Mouse (Mus musculus) ovary, postnatal 14 days (tissue): ENCODE measurements at regions not wholly inside any gene's neighbourhood (a gene's known extent, or its start where the extent isn't known, plus 50 kb on each side); places are given as distances from the start of the nearest gene placed in this dataset.
"Not testable (repeated sequence)": the region's sequence is repeated elsewhere in the genome, so short reads cannot be mapped to it uniquely, and the experiment has no call there.

Experiments used
- DNase-seq: peaks from one replicate; pipeline ENCODE4 v3.0.0; 2022; ENCODE audit warnings: low spot score

DNA sequence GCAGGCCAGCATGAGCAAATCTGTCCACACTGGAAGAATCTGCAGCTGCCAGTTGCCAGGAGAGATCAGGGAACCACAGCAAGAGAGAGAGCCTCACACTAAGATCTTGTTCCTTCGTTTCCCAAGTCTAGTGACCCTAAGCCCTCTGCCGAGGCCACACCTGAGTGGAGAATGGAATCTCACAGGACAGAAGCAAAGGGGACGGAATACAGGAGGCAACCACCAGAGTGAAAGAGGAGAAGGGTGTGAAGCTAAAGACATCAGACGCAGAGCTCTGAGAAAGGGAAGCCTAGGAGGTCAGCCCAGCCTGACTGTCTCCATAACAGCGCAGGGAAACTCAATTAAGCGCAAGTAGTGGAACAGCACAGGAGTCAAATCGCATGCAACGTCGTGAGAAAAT is 75.0 kb downstream of the Suds3 start:
- no peak for DNase-seq

DNA sequence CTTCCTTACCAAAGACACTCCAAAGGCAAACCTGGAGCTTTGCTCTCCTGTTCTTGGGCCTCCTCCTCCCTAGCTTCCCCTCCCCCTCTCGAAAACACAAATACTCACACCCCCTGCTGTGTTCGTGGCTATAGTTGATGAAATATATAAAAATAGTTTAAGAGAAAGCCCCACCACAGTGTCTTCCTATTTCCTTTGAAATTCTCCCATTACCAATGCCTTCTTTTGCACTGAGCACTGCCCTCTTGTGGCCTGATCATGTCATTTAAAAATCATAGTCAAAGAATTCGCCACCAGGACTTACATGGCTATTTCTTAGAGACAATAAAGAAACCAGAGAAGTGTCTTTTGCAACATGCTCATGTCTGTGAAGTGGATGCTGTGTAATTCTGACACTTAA is 78.7 kb downstream of the Suds3 start:
- DNase-seq: peak; percentile 3

DNA sequence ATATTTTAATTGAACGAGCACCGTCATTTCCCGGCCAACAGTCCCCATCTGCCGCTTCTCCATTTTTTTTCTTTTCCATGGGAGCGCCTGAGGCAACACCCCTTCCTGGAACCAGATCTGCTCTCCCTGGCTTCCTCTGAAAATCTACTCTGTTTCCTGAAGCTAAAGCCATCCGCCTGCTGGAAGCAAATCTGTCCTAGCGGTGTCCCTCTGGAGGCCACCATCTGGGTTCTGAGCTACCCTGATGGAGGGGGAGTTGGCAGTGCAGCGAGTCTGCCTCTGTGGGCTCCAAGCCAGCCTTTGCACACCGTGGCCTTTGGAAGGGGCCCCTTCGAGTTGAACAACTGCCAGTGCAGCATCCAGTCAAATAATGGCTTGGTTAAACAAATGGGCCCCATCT is 83.8 kb downstream of the Suds3 start:
- DNase-seq: no peak

DNA sequence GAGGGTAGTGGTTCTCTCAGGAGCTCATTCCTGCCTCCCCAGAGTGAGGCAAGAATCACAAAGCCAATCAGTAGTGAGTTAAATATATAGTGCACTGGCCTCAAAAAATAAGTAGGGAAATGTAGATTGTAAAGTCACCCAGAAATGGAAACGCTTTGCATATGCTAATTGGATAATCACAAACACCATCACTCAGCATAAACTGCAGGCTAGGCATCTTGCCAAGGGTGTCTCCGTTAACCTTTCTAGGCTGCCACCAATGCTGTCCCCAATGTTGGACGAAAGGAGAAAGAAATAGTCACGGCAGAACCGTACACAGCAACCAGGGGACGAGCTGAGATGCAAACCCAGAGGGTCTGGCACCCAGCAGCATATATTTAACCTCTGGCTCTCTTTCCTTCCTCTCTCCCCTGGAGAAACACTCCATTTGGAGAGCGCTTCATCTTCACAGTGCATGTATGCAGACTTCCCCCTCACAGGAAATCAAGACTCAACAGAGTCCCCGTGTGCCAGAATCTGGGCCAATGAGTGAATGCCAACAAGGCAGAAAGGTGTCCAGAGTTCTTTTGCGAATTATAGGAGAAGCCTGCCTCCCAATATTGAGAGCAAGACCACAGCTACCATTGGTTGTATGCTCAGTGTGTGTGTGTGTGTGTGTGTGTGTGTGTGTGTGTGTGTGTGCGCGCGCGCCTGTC is 90.1 kb downstream of the Suds3 start:
- no peak for DNase-seq

DNA sequence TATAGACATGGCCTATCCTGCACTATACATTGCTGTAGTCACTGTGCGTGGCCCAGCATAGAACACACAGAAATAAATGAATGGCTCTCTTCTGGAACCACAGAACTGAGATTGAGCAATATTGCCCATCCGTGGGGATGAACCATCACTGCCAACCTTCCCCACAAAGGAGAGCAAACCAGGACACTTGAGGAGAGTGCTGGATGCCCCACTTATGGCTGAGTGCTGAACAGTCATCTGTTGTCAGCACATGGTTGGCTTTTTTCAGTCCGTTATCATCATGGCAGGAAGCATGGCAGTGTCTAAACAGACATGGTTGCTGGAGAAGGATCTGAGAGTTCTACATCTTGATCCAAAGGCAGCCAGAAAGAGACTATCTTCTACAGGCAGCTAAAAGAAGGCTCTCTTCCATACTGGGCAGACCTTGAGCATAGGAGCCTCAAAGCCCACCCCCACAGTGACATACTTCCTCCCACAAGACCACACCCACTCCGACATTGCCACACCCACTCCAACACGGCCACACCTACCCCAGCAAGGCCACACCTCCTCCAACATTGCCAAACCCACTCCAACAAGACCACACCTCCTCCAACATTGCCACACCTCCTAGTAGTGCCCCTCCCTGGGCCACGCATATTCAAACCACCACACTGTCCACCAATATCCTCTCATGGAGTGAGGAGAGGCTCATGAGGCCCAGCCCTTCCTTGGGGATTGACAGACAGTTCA is 97.3 kb downstream of the Suds3 start:
- no peak for DNase-seq

DNA sequence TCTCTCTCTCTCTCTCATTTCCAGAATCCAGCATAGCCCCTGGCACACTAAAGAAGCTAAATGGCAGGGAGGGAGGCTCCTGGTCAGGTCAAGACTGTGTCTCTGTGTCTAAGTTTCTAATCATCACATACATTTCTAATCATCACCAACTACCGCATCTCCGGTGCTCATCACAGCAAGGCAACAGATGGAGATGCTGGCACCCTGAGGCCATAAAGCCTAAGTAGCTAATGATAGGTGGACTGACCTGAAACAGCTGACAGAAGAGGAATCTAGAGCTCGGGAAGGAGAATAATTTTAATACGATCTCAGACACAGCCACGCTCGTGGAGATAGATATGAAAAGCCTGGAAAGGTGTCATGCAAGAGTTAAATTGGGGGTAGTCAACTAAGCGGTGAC is 104.8 kb downstream of the Suds3 start:
- DNase-seq: no peak

DNA sequence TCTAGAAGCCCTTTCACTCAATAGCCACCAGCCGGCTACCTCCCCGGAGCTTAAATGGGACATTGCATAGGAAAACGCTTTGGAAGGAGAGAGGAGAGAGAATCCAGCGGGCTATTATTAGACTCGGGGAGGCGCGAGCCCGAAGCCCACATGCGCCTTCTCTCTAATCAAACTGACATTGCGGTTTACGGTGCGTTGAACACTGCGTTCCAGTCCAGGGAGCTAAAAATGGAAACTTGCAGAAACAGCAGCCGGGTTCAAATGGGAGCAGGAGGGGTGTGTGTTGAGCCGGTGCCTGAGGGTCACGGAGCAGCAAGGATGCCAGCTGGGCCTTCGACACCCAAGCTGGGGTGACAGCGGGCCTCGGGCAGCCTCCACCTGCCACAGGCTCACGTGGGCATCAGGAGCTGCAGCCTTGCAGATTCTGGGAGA is 115.1 kb downstream of the Suds3 start:
- no peak for DNase-seq

DNA sequence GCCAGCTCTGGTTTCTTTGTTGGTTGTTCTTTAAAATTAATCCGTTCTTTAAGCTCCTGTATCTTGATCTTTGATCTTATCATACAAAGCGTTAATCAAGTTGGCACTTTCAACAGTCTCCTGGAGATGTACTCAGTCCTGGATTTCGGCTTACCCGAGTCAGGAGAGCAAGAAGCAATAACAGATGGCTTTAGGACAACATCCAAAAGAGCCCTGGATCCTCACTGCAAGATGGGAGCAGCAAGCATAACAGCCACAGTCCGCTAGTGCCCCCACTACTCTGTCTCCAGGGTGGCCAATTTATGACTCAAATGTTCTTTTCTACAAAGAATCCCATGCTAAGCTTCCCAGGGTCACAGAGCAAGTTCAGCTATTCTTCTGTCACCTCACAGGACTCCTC is 121.4 kb downstream of the Suds3 start:
- no peak for DNase-seq

DNA sequence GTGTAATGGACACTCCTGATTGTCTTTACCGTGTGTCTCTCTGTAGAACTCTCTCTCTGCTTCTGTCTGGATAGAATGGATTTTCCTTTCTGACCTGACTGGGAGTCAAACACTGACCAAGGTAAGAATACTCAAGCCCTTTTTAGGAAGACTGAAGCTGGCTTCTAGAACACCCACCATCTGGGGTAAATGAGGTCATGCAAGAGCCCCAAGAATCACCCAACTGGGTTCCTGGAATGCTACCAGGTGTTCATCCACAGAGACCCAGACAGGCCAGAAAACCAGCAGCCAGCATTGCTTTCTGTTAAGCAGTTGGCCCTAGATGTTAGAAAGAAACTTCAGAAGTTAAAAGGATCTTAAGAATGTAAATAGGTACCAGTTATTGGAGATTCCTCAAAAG is 122.2 kb downstream of the Suds3 start:
- no peak for DNase-seq

DNA sequence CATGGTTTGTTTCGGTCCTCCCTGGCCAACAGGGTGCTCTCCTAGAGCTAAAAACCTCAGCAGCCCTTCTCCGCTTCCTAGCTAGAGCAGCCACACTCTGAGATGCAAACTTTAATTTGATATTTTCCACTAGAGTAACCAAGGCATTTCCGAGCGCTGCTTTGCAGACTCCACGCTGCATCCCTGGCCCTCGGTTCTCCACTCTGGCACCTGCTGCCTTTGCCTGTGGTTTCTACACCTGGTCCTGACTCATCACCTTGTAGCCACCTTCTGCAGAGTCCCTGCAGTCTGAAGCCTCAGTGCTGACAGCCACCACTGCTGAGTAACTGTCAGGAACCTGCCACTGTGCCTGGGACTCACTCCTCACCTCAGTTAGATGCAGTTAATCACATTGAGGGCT is 124.5 kb downstream of the Suds3 start:
- DNase-seq: no peak

DNA sequence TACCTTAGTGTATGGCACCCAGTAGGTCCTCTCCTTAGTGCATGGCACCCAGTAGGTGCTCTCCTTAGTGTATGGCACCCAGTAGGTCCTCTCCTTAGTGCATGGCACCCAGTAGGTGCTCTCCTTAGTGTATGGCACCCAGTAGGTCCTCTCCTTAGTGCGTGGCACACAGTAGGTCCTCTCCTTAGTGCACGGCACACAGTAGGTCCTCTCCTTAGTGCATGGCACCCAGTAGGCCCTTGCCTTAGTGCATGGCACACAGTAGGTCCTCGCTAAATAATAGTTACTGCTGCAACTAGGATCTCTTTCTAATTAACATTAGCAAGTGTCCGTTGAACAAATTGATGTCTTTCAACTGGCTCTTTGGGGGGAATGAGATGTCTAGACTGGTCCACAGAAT is 144.4 kb downstream of the Suds3 start:
- not testable (repeated sequence) for DNase-seq

DNA sequence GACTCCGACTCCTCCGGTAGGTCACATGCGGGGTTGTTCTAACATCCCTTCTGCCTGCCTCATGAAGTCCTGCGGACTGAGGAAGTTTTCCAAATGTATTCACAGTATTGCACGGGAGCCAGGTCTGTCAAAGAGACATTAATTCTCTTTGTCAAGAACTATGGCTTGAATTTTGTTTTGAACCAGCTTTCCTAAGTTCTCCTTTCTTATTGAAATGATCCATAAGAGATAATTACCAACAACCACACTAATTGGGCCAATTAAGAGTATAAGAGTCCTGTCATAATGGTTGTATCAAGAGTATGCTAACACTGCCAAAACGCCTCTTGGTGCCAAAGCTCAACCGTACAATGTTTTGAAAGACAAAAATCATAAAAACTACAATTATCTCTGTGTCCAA is 151.7 kb downstream of the Suds3 start:
- no peak for DNase-seq

DNA sequence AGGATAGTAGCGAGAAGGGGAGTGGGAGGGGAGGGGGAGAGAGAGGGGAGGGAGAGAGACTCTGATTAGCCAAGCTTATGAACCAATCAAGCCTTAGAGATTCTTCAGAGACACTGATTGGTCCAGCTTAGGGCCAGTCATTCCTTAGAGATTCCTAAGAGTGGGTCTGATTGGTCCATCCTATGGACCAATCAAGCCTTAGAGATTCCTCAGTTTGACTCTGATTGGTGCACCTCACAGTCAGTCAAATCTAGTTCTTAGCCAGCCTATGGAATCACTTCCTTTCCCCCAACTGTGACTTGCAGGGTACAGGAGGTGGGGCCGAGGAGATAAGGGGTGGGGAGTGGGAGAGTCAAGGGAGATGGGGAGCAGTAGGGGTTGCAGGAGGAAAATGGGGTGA is 152.8 kb downstream of the Suds3 start:
- DNase-seq: no peak

DNA sequence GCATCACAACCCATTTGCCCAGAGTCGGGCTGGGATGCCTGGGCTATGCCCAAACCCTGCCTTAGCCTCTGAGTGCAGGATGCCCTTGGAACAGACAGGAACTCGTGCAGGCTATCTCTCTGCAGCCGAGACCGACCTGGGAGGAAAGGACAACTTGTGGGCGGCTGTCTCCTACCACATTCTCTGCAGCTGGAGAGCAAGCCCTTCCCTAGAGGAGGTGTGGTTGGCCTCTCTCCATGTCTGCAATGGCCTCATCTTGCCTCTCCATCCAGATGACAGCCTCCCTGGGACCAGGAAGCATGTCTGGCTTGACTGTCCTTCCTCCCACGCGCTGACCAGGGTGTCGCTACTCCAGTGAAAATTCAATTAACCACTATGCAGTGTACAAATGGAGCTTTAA is 155.9 kb downstream of the Suds3 start:
- no peak for DNase-seq

DNA sequence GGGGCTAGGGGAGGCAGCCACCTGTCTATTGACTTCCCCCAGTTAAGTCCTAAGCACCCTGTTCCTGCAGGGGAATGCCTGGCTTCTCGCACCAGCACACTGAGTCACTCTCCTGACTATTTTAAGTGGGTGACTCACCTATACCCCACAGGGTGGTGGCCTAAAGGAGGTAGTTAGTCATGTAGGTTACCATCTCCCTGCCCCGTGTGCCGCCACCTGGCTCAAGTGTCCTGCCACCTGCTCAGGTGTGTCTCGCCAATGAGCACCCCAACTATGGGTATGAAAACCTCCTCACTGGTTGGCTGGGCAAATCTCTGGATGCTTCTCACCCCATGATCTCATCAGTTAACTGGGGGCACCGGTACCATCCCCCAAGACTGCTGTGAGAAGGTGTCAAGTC is 157.8 kb downstream of the Suds3 start:
- DNase-seq: no peak

DNA sequence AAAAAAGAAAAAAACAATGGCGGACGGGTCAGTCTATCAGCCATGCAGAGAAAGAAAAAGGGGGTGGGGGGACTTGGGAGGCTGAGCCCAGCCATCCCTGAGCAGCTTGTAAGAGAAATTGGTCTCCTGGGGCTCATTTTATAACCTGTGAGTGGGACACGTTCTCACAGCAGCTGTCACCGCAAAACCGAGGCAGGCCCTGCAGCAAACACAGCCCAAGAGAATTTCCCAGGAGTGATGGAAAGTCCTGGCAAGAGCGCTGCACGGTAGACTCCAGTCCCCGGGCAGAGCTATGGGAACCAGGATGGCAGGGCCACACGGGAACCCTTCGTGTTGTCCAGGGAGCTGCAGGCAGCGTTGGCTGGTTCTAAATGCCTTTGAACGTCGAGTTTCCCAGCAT is 159.3 kb downstream of the Suds3 start:
- no peak for DNase-seq

DNA sequence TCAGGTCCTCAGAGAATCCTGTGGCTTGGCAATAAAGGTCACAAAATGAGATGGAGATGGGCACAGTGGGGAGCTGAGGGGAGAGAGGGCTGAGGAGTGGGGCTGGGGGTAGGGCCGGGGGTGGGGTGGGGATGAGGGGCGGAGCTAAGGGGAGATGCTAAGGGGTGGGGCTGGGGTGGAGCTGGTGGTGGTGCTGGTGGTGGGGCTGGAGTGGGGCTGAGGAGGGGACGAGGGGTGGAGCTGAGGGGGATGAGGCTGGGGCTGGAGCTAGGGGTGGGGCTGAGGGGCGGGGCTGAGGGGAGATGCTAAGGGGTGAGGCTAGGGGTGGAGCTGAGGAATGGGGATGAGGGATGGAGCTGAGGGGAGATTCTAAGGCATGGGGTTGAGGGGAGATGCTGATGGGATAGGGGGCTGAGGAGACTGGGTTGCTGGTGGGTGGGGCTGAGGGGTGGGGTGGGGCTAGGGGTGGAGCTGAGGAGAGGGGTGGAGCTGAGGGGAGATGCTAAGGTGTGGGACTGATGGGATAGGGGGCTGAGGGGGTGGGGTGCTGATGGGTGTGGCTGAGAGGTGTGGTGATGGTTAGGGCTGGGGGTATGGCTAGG is 165.5 kb downstream of the Suds3 start:
- no peak for DNase-seq

DNA sequence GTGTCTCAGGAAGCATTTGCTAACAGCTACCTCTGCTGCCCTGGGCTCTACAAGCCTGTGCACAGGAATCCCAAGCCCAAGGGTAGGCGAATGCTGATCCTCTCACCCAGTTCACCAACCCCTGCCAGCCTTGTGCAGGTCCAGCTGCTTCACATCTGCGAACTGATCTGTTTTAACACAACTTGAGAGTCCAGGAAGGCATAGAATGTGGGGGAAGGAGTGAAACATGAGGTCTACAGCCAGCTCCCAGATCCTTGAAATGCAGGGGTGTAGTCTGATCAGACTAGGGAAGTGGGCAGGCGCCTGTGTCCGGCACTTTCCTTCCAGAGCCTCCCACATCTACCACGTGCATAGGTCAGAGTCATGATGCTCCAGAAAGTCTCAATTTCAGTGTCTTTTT is 181.3 kb downstream of the Suds3 start:
- no peak for DNase-seq

DNA sequence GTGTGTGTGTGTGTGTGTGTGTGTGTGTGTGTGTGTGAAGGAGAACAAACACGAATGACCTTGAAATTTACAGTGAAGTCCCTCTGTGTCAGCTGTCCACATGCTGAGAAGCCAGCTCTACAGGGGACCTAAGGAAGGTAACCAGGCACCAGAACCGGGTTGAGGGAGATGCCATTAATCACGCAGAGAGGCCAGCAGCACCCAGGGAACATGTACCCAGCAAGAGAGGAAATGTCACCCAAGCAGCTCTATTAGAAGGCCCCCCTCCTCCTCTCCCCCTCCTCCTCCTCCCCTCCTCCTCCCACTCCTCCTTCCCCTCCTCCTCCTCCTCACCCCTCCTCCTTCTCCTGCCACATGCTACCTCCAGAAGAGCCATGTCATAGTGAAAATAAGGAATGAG is 181.8 kb downstream of the Suds3 start:
- DNase-seq: no peak

DNA sequence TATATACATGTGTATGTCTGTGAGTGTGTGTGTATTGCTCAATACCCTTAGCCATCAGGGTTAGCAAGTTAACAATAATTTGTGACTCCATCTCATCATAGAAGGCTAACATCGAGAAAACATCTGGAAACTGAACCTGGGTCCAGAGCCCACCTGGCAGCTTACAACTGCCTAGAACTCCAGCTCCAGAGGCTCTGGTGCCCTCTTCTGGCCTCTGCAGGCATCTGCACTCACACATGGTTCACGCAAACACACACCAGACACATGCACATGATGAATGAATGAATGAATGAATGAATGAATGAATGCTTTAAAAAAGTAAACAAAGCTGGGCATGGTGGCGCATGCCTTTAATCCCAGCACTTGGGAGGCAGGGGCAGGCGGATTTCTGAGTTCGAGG is 182.8 kb downstream of the Suds3 start:
- DNase-seq: no peak

DNA sequence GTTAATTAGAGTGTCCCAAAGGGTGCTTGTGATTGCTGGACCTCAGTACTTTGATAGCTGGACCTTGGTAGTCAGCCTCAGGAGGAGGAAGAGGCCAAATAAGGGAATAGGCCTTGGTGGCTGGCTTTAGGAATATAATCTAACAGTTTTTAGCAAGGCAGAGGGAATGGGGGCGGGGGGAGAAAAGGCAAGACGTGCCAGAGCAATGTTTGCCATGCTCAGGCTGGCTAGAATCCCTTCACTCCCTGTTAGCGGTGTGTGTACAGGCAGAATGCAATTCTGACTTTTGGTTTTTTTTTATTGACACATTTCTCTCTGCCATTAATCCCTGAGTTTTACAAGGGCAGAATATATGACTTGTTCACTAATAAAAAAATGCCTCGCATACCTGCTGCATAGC is 192.2 kb downstream of the Suds3 start:
- DNase-seq: no peak

DNA sequence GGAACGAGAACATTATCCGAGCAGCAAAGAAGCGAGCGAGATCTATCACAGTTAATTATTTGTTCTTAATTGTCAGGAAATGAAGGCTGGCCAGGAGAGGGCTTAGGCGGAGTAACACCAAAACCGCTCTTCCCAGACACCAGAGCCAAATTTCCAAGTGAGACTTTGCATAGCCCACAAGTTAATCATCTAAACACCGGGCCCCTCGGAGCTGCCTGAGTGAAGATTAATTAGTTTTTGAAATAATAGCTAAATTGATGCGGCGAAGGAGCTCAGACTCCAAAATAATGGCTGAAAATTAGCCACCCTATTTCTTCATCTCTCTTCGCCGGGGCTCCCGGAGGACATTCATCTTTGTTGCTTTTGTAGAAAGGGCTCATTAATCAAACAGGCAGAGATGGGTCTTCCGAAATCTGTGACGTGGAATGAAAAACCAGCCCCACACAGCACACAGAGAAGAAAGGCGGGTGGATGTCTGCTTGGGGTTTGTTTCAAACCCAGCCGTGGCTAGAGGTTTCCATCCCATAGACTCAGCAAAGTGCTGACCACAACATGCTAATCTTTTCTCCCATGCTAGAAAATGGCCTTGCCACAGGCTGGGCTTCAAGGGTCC is 193.7 kb downstream of the Suds3 start:
- no peak for DNase-seq

DNA sequence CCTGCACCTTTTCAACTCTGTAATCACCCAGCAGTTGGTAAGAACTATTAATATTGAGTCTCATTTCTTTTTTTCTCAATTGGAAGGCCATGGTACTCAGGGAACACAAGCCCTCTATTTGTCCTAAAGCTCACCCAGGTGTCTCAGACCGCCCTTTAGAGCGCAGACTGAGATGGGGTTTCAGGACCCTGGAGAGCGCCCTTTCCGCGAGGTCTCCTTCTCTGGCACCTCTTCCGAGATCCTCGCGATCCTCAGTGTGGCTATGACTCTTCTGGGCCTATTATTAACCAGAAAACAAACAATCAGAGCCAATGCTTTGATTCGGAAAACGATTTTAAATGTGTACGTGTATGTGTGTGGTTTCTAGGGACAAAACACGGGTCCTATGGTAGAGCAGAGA is 201.0 kb downstream of the Suds3 start:
- DNase-seq: peak; percentile 10
